Comparison of ENCODE assay signal across 1 mouse cellular context in genomic region chr6:129208891-129209519, GRCm38 (mm10).
TF ChIP-seq lines count a peak whose summit lies in the region.

No protein-coding gene starts in this region.

TF ChIP-seq in CH12.LX, 34 proteins besides CTCF, POLR2A, EP300 and RAD21 (continued from another document):
- TF ChIP-seq TBP (conservative IDR thresholded peaks at IDR 0.05; ENCODE audit: low read depth, low read length) (peak; percentile 56; the same call in 1 of the 2 replicates), MYC (IDR thresholded peaks at IDR 0.05; ENCODE audit: low read depth, low read length) (peak; percentile 37; the same call in 1 of the 2 replicates), ELF1 (IDR thresholded peaks at IDR 0.05; ENCODE audit: low read depth, low read length) (no peak), BHLHE40 (IDR thresholded peaks at IDR 0.05; ENCODE audit: low read depth, low read length) (peak; percentile 75; the same call in 1 of the 2 replicates), JUN (IDR thresholded peaks at IDR 0.05; ENCODE audit: insufficient read depth, low read depth, low read length) (peak; percentile 84), IRF4 (IDR thresholded peaks at IDR 0.05; ENCODE audit: low read depth, low read length) (peak; percentile 94), USF2 (conservative IDR thresholded peaks at IDR 0.05; ENCODE audit: low read depth, low read length) (no peak), MEF2A (IDR thresholded peaks at IDR 0.05; ENCODE audit: borderline replicate concordance, low read depth, low read length) (peak; percentile 94), NELFE (IDR thresholded peaks at IDR 0.05; ENCODE audit: low read depth, low read length) (no peak), MAFK (IDR thresholded peaks at IDR 0.05; ENCODE audit: insufficient replicate concordance, low read length) (peak; percentile 46; the same call in 1 of the 2 replicates), ZKSCAN1 (IDR thresholded peaks at IDR 0.05; ENCODE audit: borderline replicate concordance, low read depth, low read length) (no peak; the same call in 1 of the 2 replicates), HCFC1 (IDR thresholded peaks at IDR 0.05; ENCODE audit: low read depth, low read length) (no peak), MAZ (IDR thresholded peaks at IDR 0.05; ENCODE audit: low read depth, low read length) (0 out of 2 replicates have a peak, but pooled peaks have one; percentile 41), CHD2 (IDR thresholded peaks at IDR 0.05; ENCODE audit: low read length) (peak; percentile 82), ZC3H11A (IDR thresholded peaks at IDR 0.05; ENCODE audit: low read depth, low read length) (no peak), RCOR1 (conservative IDR thresholded peaks at IDR 0.05; ENCODE audit: low read depth, low read length) (peak; percentile 60; the same call in 1 of the 2 replicates), JUND (conservative IDR thresholded peaks at IDR 0.05; ENCODE audit: low read depth, low read length) (peak; percentile 93), ZNF384 (IDR thresholded peaks at IDR 0.05; ENCODE audit: low read depth, low read length) (peak; percentile 59)
